Mouse (Mus musculus) hindbrain, embryonic 16.5 days (tissue): ENCODE measurements around the gene Cldn10. TPM values are rescaled to one million over a fixed set of nuclear protein-coding genes. Genes with fewer than 3 reads are reported as not detected.

Source experiments
- ATAC-seq: fragments of 200-750 bp; cut with Nextera tagmentation; 2 replicates; pipeline ENCODE4 v1.8.0; 2017; ENCODE audit warnings: moderate TSS enrichment, moderate library complexity
- H3K27ac ChIP-seq: fragments of 300-500 bp; sonication (generic); 2 replicates; pipeline ENCODE4 v1.5.1; 2014; ENCODE audit warnings: low read depth, mild to moderate bottlenecking, control low read depth, low read length, moderate library complexity
- H3K27me3 ChIP-seq: fragments of 300-500 bp; sonication (generic); replicated peaks from 2 replicates; pipeline ENCODE4 v1.6.1; 2014; ENCODE audit warnings: low read length; ENCODE audit not compliant: control insufficient read depth, insufficient read depth
- H3K36me3 ChIP-seq: fragments of 300-500 bp; sonication (generic); 2 replicates; pipeline ENCODE4 v1.6.1; 2014; ENCODE audit warnings: mild to moderate bottlenecking, low read length, moderate library complexity, mixed read lengths; ENCODE audit not compliant: control insufficient read depth, insufficient read depth
- H3K4me1 ChIP-seq: fragments of 300-500 bp; sonication (generic); 2 replicates; pipeline ENCODE4 v1.6.1; 2014; ENCODE audit warnings: low read depth, low read length; ENCODE audit not compliant: control insufficient read depth, insufficient read depth
- H3K4me2 ChIP-seq: fragments of 300-500 bp; sonication (generic); 2 replicates; pipeline ENCODE4 v1.6.1; 2014; ENCODE audit warnings: mild to moderate bottlenecking, low read length, control low read depth, moderate library complexity
- H3K4me3 ChIP-seq: fragments of 300-500 bp; sonication (generic); 2 replicates; pipeline ENCODE4 v1.5.1; 2014; ENCODE audit warnings: mild to moderate bottlenecking, low read length, control low read depth, moderate library complexity
- H3K9ac ChIP-seq: fragments of 300-500 bp; sonication (generic); 2 replicates; pipeline ENCODE4 v1.6.1; 2014; ENCODE audit warnings: low read depth, mild to moderate bottlenecking, control low read depth, low read length, moderate library complexity
- H3K9me3 ChIP-seq: fragments of 300-500 bp; sonication (generic); 2 replicates; pipeline ENCODE4 v1.6.1; 2014; ENCODE audit warnings: mild to moderate bottlenecking, low read length, moderate library complexity; ENCODE audit not compliant: control insufficient read depth
- WGBS: fragments of 180-500 bp; shearing (Covaris S2); extraction: QIAGEN DNeasy Blood & Tissue Kit; methylation state at CpG from one replicate; pipeline ENCODE4 v1.1.7; 2014; 5-methylcytosine and 5-hydroxymethylcytosine counted together
- polyA plus RNA-seq: library from polyadenylated mRNA; unstranded; fragments of >200 nt; fragmentation: Nextera tagmentation; extraction: Ambion mirVana; gene quantifications from 2 replicates; pipeline ENCODE4 v1.2.1, GENCODE M21; 2015

The Cldn10 gene
- 3.7 and 9.2 TPM in 2 replicates for polyA plus RNA-seq

GRCm38 (mm10) chr14:118787621-118788020 lies at the start of gene Cldn10:
Cldn10 (plus strand) TSS chr14:118787908.
- no peak within 1 kb of the TSS for H3K4me3 ChIP-seq
- no peaks in the 10 kb centered on the region for H3K9me3 ChIP-seq
- no peaks in the 10 kb centered on the region for H3K4me1 ChIP-seq
- H3K36me3 ChIP-seq, result no peaks in the 10 kb centered on the region
- no peak within 1 kb of the TSS for H3K4me2 ChIP-seq
- ATAC-seq, result no peak
- 78% methylated on average over 4 of the region's 4 CpGs for WGBS
- H3K27ac ChIP-seq, result no peak within 1 kb of the TSS
- H3K27me3 ChIP-seq, result no peaks in the 10 kb centered on the region
- no peak within 1 kb of the TSS for H3K9ac ChIP-seq

GRCm38 (mm10) chr14:118741780-118742179 lies 45.9 kb upstream of the Cldn10 start:
- H3K4me1 ChIP-seq, result no peaks in the 10 kb centered on the region
- H3K27ac ChIP-seq, result no peak overlapping the region
- H3K27me3 ChIP-seq, result no peaks in the 10 kb centered on the region
- no peak overlapping the region for H3K9ac ChIP-seq
- H3K4me3 ChIP-seq, result no peak overlapping the region
- H3K36me3 ChIP-seq, result no peaks in the 10 kb centered on the region
- no peak for ATAC-seq
- H3K9me3 ChIP-seq, result peaks cover 9% of the 10 kb centered on the region
- no peak overlapping the region for H3K4me2 ChIP-seq

- Histone ChIP-seq H3K27me3 (no peaks in the 10 kb centered on the region), H3K9ac (no peak overlapping the region), H3K36me3 (no peaks in the 10 kb centered on the region), H3K4me1 (no peaks in the 10 kb centered on the region), H3K27ac (no peak overlapping the region), H3K4me2 (no peak overlapping the region), H3K4me3 (no peak overlapping the region), H3K9me3 (peaks cover 9% of the 10 kb centered on the region)
- ATAC-seq, result no peak
- WGBS, result 82% methylated on average over 5 of the region's 5 CpGs
These were observed 44.8 kb upstream of the Cldn10 start for GRCm38 (mm10) chr14:118742862-118743261.

- no peak overlapping the region for H3K27ac ChIP-seq
- no peak overlapping the region for H3K4me2 ChIP-seq
- no peaks in the 10 kb centered on the region for H3K27me3 ChIP-seq
- H3K9ac ChIP-seq, result no peak overlapping the region
- no peaks in the 10 kb centered on the region for H3K36me3 ChIP-seq
- 93% methylated on average over 2 of the region's 2 CpGs for WGBS
- no peaks in the 10 kb centered on the region for H3K9me3 ChIP-seq
- no peak for ATAC-seq
- no peaks in the 10 kb centered on the region for H3K4me1 ChIP-seq
- no peak overlapping the region for H3K4me3 ChIP-seq
These were observed 38.6 kb upstream of the Cldn10 start for GRCm38 (mm10) chr14:118749068-118749467.

GRCm38 (mm10) chr14:118749715-118750114 lies 38.0 kb upstream of the Cldn10 start:
- H3K36me3 ChIP-seq, result no peaks in the 10 kb centered on the region
- H3K4me2 ChIP-seq, result no peak overlapping the region
- no peaks in the 10 kb centered on the region for H3K27me3 ChIP-seq
- H3K4me3 ChIP-seq, result no peak overlapping the region
- H3K27ac ChIP-seq, result no peak overlapping the region
- ATAC-seq, result no peak
- H3K9ac ChIP-seq, result no peak overlapping the region
- WGBS, result 30% methylated on average over 4 of the region's 4 CpGs
- no peaks in the 10 kb centered on the region for H3K4me1 ChIP-seq
- no peaks in the 10 kb centered on the region for H3K9me3 ChIP-seq

- 87% methylated on average over 6 of the region's 6 CpGs for WGBS
These were observed 37.1 kb upstream of the Cldn10 start for GRCm38 (mm10) chr14:118750505-118751192.

GRCm38 (mm10) chr14:118751193-118751753 lies 36.4 kb upstream of the Cldn10 start:
- WGBS, result 52% methylated on average over 8 of the region's 8 CpGs
- Histone ChIP-seq H3K4me1 (no peaks in the 10 kb centered on the region), H3K27ac (no peak overlapping the region), H3K4me2 (no peak overlapping the region), H3K9me3 (no peaks in the 10 kb centered on the region), H3K27me3 (no peaks in the 10 kb centered on the region), H3K9ac (no peak overlapping the region), H3K36me3 (no peaks in the 10 kb centered on the region), H3K4me3 (no peak overlapping the region)
- ATAC-seq, result no peak

More at GRCm38 (mm10) chr14:118750505-118751192, 37.1 kb upstream of the Cldn10 start:
- H3K9me3 ChIP-seq, result no peaks in the 10 kb centered on the region
- no peak overlapping the region for H3K4me2 ChIP-seq
- no peak overlapping the region for H3K9ac ChIP-seq
- no peaks in the 10 kb centered on the region for H3K36me3 ChIP-seq
- no peak overlapping the region for H3K27ac ChIP-seq
- no peaks in the 10 kb centered on the region for H3K27me3 ChIP-seq
- H3K4me3 ChIP-seq, result no peak overlapping the region
- no peak for ATAC-seq
- H3K4me1 ChIP-seq, result no peaks in the 10 kb centered on the region

- WGBS, result 86% methylated on average over 4 of the region's 4 CpGs
These were observed 31.7 kb upstream of the Cldn10 start for GRCm38 (mm10) chr14:118756015-118756414.

GRCm38 (mm10) chr14:118756566-118756965 lies 31.1 kb upstream of the Cldn10 start:
- Histone ChIP-seq H3K4me3 (no peak overlapping the region), H3K9me3 (no peaks in the 10 kb centered on the region), H3K9ac (no peak overlapping the region), H3K4me2 (no peak overlapping the region), H3K27me3 (no peaks in the 10 kb centered on the region; the same call in 1 of the 2 replicates), H3K27ac (no peak overlapping the region), H3K4me1 (no peaks in the 10 kb centered on the region), H3K36me3 (no peaks in the 10 kb centered on the region)
- 71% methylated on average over 3 of the region's 3 CpGs for WGBS
- ATAC-seq, result no peak

More at GRCm38 (mm10) chr14:118756015-118756414, 31.7 kb upstream of the Cldn10 start:
- no peak for ATAC-seq
- Histone ChIP-seq H3K4me3 (no peak overlapping the region), H3K36me3 (no peaks in the 10 kb centered on the region), H3K4me1 (no peaks in the 10 kb centered on the region), H3K9me3 (no peaks in the 10 kb centered on the region), H3K27me3 (no peaks in the 10 kb centered on the region; the same call in 1 of the 2 replicates), H3K27ac (no peak overlapping the region), H3K9ac (no peak overlapping the region), H3K4me2 (no peak overlapping the region)
